Mouse (Mus musculus): ENCODE results near the gene Camkmt. TPM values are rescaled to one million over a fixed set of nuclear protein-coding genes. Genes with fewer than 3 reads are reported as not detected.

The Camkmt gene
- polyA plus RNA-seq, 1 experiment, result 4.8 TPM

- no peak for TF ChIP-seq POLR2A (IDR thresholded peaks at IDR 0.05; ENCODE audit: control insufficient read depth, low read depth, low read length)
- TF ChIP-seq CTCF (IDR thresholded peaks at IDR 0.05; ENCODE audit: control insufficient read depth, insufficient read depth, insufficient replicate concordance, low read depth, low read length), result no peak
- no peak overlapping the region for H3K27ac ChIP-seq (ENCODE audit: control insufficient read depth, insufficient read depth, low read depth, low read length)
- no peak overlapping the region for H3K4me3 ChIP-seq (ENCODE audit: control insufficient read depth, low read depth, low read length)
- H3K27me3 ChIP-seq (ENCODE audit: control insufficient read depth, insufficient read depth, low read length), result no peaks in the 10 kb centered on the region
- no peaks in the 10 kb centered on the region for H3K4me1 ChIP-seq (ENCODE audit: control insufficient read depth, insufficient read depth, low read length)
- no peaks in the 10 kb centered on the region for H3K36me3 ChIP-seq (ENCODE audit: control insufficient read depth, insufficient read depth, low read length)
These were observed 342.6 kb downstream of the Camkmt start for GRCm38 (mm10) chr17:85432923-85433322.

GRCm38 (mm10) chr17:85443036-85443435 is 352.7 kb downstream of the Camkmt start:
- H3K4me1 ChIP-seq (ENCODE audit: control insufficient read depth, insufficient read depth, low read length), result no peaks in the 10 kb centered on the region
- no peaks in the 10 kb centered on the region for H3K36me3 ChIP-seq (ENCODE audit: control insufficient read depth, insufficient read depth, low read length)
- no peaks in the 10 kb centered on the region for H3K27me3 ChIP-seq (ENCODE audit: control insufficient read depth, insufficient read depth, low read length)
- H3K27ac ChIP-seq (ENCODE audit: control insufficient read depth, insufficient read depth, low read depth, low read length), result no peak overlapping the region
- TF ChIP-seq POLR2A (IDR thresholded peaks at IDR 0.05; ENCODE audit: control insufficient read depth, low read depth, low read length), result no peak
- no peak for TF ChIP-seq CTCF (IDR thresholded peaks at IDR 0.05; ENCODE audit: control insufficient read depth, insufficient read depth, insufficient replicate concordance, low read depth, low read length)
- no peak overlapping the region for H3K4me3 ChIP-seq (ENCODE audit: control insufficient read depth, low read depth, low read length)

GRCm38 (mm10) chr17:85454419-85454983 is 364.1 kb downstream of the Camkmt start:
- H3K4me1 ChIP-seq (ENCODE audit: control insufficient read depth, insufficient read depth, low read length), result peaks cover 5% of the 10 kb centered on the region
- H3K27ac ChIP-seq (ENCODE audit: control insufficient read depth, insufficient read depth, low read depth, low read length), result no peak overlapping the region

GRCm38 (mm10) chr17:85455063-85455462 is 364.7 kb downstream of the Camkmt start:
- Histone ChIP-seq H3K4me3 (ENCODE audit: control insufficient read depth, low read depth, low read length) (no peak overlapping the region; the same call in 1 of the 2 replicates), H3K27me3 (ENCODE audit: control insufficient read depth, insufficient read depth, low read length) (no peaks in the 10 kb centered on the region)

More at GRCm38 (mm10) chr17:85454419-85454983, 364.1 kb downstream of the Camkmt start:
- TF ChIP-seq POLR2A (IDR thresholded peaks at IDR 0.05; ENCODE audit: control insufficient read depth, low read depth, low read length) (no peak), CTCF (IDR thresholded peaks at IDR 0.05; ENCODE audit: control insufficient read depth, insufficient read depth, insufficient replicate concordance, low read depth, low read length) (no peak)
- no peak overlapping the region for H3K4me3 ChIP-seq (ENCODE audit: control insufficient read depth, low read depth, low read length)
- H3K27me3 ChIP-seq (ENCODE audit: control insufficient read depth, insufficient read depth, low read length), result no peaks in the 10 kb centered on the region
- no peaks in the 10 kb centered on the region for H3K36me3 ChIP-seq (ENCODE audit: control insufficient read depth, insufficient read depth, low read length)

GRCm38 (mm10) chr17:85458075-85458474 is 367.7 kb downstream of the Camkmt start:
- H3K36me3 ChIP-seq (ENCODE audit: control insufficient read depth, insufficient read depth, low read length), result no peaks in the 10 kb centered on the region
- no peak overlapping the region for H3K4me3 ChIP-seq (ENCODE audit: control insufficient read depth, low read depth, low read length)
- no peak overlapping the region for H3K27ac ChIP-seq (ENCODE audit: control insufficient read depth, insufficient read depth, low read depth, low read length)
- no peaks in the 10 kb centered on the region for H3K27me3 ChIP-seq (ENCODE audit: control insufficient read depth, insufficient read depth, low read length)
- TF ChIP-seq POLR2A (IDR thresholded peaks at IDR 0.05; ENCODE audit: control insufficient read depth, low read depth, low read length) (no peak), CTCF (IDR thresholded peaks at IDR 0.05; ENCODE audit: control insufficient read depth, insufficient read depth, insufficient replicate concordance, low read depth, low read length) (no peak)
- peaks cover 5% of the 10 kb centered on the region for H3K4me1 ChIP-seq (ENCODE audit: control insufficient read depth, insufficient read depth, low read length)

More at GRCm38 (mm10) chr17:85455063-85455462, 364.7 kb downstream of the Camkmt start:
- H3K27ac ChIP-seq (ENCODE audit: control insufficient read depth, insufficient read depth, low read depth, low read length), result no peak overlapping the region
- TF ChIP-seq POLR2A (IDR thresholded peaks at IDR 0.05; ENCODE audit: control insufficient read depth, low read depth, low read length) (no peak), CTCF (IDR thresholded peaks at IDR 0.05; ENCODE audit: control insufficient read depth, insufficient read depth, insufficient replicate concordance, low read depth, low read length) (no peak)
- peaks cover 5% of the 10 kb centered on the region for H3K4me1 ChIP-seq (ENCODE audit: control insufficient read depth, insufficient read depth, low read length)
- no peaks in the 10 kb centered on the region for H3K36me3 ChIP-seq (ENCODE audit: control insufficient read depth, insufficient read depth, low read length)

GRCm38 (mm10) chr17:85458589-85458988 is 368.2 kb downstream of the Camkmt start:
- no peak overlapping the region for H3K4me3 ChIP-seq (ENCODE audit: control insufficient read depth, low read depth, low read length)
- no peak overlapping the region for H3K27ac ChIP-seq (ENCODE audit: control insufficient read depth, insufficient read depth, low read depth, low read length)
- H3K4me1 ChIP-seq (ENCODE audit: control insufficient read depth, insufficient read depth, low read length), result peaks cover 5% of the 10 kb centered on the region
- H3K36me3 ChIP-seq (ENCODE audit: control insufficient read depth, insufficient read depth, low read length), result no peaks in the 10 kb centered on the region
- no peak for TF ChIP-seq CTCF (IDR thresholded peaks at IDR 0.05; ENCODE audit: control insufficient read depth, insufficient read depth, insufficient replicate concordance, low read depth, low read length)
- TF ChIP-seq POLR2A (IDR thresholded peaks at IDR 0.05; ENCODE audit: control insufficient read depth, low read depth, low read length), result no peak
- H3K27me3 ChIP-seq (ENCODE audit: control insufficient read depth, insufficient read depth, low read length), result no peaks in the 10 kb centered on the region

- H3K27ac ChIP-seq (ENCODE audit: control insufficient read depth, insufficient read depth, low read depth, low read length), result no peak overlapping the region
- TF ChIP-seq POLR2A (IDR thresholded peaks at IDR 0.05; ENCODE audit: control insufficient read depth, low read depth, low read length) (no peak), CTCF (IDR thresholded peaks at IDR 0.05; ENCODE audit: control insufficient read depth, insufficient read depth, insufficient replicate concordance, low read depth, low read length) (no peak)
- peaks cover 8% of the 10 kb centered on the region for H3K27me3 ChIP-seq (ENCODE audit: control insufficient read depth, insufficient read depth, low read length)
- H3K36me3 ChIP-seq (ENCODE audit: control insufficient read depth, insufficient read depth, low read length), result no peaks in the 10 kb centered on the region
- peaks cover 7% of the 10 kb centered on the region for H3K4me1 ChIP-seq (ENCODE audit: control insufficient read depth, insufficient read depth, low read length)
- no peak overlapping the region for H3K4me3 ChIP-seq (ENCODE audit: control insufficient read depth, low read depth, low read length)
These were observed 371.2 kb downstream of the Camkmt start for GRCm38 (mm10) chr17:85461577-85461976.
